Mouse (Mus musculus): ENCODE measurements around the gene Lgals3bp.
A peak's percentile ranks its signal among the peaks of the same experiment; 100 is the strongest.

The Lgals3bp gene

DNA sequence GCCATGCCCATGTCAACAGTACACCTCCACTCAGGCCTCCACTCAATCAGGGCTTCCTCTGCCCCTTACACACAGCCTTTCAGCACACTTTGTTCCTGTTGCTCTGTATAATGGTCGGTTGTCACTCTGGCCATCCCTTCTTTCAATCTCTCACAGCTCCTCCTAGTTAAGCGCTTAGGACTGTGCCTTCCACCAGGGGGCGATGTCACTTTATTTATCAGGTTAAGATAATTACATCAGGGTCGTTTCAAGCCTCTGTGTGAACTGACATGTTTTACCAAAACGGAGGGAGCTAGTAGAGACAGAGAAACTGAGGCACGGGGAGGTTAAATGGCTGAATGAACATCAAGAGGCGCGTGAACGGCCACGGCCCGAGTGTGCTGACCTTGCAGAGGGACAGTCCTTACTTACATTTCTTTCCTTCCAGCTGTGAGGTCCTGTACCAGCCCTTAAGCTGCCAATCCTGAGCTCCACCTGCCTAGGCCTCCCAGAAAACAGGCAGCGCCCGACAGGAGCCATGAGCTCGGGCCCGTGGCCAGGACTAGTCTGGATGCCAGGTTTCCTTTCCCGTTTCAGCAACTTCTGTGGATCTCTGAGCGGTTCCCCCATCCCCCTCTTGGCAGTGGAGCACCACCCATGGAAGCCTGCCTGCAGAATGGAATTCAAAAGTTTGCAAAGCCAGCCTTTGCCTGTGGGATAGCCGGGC, 21.5 kb upstream of the Lgals3bp start:
- DNase-seq (ENCODE audit: low spot score), result peak; percentile 87

DNA sequence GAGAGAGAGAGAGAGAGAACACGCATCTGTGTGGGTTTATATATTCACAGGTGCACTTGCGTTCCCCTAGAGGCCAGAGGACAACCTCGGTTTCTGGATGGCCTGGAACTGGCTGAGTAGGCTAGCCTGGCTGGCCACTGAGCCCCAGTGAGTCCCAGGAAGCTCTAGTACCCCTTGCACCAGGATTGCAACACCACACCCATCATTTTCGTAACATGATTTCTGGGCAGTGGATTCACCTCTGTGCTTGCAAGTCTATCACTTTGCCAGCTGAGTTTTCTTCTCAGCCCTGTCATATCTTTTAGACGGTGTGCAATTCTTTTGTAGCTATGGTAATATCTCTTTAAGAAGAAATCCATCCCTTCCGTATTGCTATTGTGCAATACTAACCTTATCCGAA, 18.4 kb upstream of the Lgals3bp start:
- no peak for DNase-seq (ENCODE audit: low spot score)

DNA sequence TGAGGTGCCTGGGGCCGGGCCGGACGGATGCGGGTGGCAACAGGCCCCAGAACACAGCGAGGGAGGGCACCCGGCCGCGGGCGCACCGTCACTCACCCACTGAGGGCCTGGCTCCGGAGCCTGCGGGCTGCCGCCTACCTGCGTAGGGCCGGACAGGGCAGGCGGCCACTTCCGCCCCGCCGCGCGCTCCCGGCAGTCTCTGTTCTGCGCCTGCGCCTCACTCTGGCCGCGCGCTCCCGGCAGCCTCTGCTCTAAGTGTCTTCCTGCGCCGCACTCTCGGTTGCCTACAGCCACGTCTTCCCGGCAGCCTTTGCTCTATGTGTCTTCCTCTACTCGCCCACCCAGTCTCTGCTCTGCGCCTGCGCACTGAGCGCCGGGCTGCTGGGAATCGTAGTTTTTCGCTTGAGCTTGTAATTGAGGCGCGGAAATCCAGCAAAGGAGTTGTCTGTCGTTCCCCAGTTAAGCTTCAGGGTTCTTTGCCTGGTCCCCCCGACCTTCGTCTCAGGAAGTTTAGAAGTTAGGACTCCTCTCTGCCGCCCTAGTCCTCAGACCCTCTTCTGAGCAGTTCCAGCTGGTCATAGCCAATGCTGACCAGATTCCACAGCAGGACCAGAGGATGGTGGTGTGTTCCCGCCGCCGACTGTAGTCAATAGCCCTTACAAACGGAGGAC, 17.1 kb upstream of the Lgals3bp start, which contains the start of gene Cant1:
TSS of gene Cant1 (minus strand) at position 253 of the 671 bp plus-strand sequence.
- DNase-seq (ENCODE audit: low spot score), result peak; percentile 99

DNA sequence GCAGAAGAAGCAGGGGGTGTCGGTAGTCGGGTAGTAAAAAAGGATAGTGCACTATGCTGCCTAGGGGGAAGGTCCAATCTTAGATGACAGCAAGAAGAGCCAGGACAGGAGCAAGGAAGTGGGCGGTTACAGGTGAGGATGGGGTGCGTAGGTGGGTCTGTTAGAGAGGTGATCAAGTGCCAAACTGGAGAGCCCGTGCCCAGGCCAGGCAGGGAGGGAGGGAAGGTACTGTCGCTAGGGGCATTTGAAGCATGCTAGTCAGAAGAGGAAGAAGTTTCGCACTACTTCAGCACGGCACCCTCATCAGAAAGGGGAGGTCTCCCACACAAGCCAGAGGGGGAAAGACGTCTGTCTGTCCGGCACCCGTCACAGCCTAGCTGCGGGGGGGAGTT, 16.5 kb upstream of the Lgals3bp start:
- peak; percentile 43 for DNase-seq (ENCODE audit: low spot score)

DNA sequence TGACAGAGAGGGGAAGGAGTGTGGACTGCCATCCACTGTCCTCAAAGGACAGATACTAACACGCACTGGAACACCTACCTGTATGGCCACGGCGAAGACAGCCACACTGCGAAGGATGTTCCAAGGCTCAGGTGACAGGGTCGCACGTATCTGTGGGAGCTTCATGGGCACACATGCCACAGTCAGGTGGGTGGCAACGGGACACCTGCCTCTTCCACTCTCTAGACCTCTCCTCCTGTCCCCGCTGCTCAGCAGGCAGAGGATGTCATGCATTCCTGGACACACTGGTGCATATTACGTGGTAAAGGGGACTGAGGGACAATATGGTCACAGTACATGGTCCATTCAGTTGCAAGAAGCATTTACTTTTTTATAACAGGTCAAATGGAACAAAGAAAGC, 15.6 kb upstream of the Lgals3bp start:
- no peak for DNase-seq (ENCODE audit: low spot score)

DNA sequence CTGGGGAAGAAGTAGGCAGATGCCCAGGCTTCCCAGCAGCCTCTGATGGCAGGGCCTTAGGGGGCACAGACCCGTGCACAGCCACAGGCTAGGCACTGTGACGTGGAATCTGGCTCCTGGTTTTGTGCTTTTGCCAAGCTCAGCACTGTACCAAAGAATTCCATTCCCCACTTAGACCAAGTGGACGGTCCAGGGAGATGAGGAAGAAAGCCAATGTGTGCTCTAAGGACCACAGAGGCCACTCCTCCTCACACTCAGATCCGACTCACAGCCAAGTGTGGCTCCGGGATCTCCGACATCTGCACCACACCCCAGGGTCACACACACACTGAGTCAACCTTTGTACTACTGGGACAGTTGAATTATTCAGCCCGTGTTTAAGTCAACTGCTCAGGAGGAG, 14.2 kb upstream of the Lgals3bp start:
- DNase-seq (ENCODE audit: low spot score), result no peak

DNA sequence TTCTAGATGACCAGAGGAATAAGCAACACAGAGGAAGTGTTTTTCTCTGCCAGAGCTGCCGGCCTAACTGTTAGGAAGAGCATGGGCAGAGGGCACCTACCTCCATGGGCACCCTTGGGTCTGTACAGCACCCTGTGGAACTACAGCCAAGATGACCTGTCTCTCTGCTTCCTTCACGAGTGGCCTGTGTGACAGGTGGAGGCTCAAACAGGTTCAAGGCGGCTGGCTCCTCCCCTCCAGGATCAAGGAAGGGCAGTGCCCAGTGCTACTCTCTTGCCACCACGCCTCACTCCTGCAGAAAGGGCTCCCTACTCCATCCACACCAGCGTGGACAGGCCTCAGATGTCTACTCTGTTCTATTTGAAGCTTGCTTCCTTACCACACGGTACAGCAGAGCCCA, 13.7 kb upstream of the Lgals3bp start:
- no peak for DNase-seq (ENCODE audit: low spot score)

DNA sequence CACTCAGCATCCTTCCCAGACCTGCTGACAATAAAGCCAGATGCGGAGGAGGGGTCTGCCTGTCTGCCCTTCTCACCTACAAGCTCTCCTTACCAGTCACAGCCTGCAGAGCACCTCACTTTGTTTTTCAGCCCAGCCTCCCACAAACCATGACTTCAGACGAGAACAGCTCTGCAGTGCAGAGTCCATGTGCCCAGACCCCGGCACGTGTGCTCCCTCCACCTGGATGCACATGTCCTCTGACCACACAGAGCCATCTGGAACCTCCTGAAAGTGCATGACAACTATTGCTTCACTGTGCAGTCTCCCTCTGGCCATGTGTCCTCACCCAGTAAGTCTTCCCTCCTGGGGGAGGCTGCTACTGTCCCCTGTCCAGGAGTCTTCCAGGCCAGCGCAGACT, 12.4 kb upstream of the Lgals3bp start:
- no peak for DNase-seq (ENCODE audit: low spot score)

DNA sequence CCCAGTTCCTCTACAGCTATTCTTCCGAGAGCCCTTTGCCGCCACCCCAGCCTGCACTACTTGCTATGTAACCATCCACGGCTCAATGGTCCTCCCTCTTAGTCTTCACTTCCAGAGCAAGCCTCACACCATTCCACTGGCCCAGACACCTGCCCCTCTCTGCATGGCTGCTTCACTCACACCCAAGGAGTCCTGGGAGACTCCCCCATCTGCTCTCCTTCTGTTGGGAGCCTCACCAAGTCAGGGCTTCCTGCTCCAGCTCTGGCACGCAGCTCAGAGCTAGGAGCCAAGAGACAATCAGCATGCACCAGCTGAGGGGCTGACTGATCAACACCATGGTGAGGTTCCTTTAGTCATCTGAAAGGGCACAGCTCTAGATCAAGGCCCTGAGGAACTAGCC, 11.2 kb upstream of the Lgals3bp start:
- no peak for DNase-seq (ENCODE audit: low spot score)

DNA sequence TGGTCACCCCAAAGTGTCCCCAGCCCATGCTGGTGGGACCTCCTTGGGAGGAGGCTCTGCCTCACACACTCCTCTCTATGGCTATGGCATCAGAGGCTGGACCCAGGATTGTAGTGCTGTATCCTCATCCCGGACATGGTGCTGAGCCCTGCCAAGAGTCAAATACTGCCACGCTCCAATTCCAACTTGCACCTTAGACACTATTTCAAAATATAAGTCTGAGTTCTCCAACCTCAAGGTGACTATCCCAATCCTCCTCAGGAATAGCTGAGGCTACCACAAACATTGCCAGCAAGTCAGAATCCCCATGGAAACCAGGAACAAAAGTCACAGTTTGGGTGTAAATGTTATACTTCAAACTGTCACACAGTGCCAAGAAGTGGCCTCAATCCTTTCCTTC, 10.7 kb upstream of the Lgals3bp start:
- DNase-seq (ENCODE audit: low spot score), result no peak

DNA sequence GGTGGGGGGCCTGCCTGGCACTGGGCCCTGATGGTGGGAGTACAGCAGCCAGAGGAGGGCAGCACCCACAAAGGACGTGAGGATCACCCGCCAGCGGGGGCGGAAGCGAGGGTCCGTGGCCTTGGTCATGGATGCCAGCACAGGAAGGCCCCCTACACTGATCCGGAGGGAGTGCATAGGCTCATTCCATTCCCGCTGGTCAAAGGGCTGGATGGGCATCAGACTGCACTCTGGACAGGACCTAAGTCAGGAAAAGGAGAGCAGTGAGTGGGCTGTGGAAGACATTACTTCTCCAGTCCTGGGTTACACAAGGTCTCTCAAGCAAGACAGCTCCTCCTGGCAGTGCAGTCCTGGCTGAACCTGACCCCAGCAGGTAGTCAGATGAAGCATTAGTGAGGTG, 9.4 kb upstream of the Lgals3bp start:
- no peak for DNase-seq (ENCODE audit: low spot score)

DNA sequence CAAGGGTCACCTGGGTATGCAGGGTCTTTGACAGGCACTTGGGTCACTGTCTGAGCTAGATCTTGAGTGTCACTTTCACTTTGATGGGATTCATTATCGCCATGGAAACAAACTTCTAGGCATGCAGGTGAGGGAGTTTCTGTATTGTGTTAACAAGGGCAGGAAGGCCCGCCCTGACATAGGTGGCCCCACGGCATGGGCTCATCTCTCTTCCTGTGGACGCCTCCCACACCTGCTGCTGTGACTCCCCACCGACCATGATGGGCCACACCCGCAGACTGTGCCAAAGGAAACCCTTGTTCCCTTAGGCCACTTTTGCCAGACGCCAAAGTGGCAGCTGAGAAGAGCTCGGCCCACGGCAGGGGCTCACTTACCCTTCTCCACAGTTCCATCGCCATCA, 8.6 kb upstream of the Lgals3bp start:
- DNase-seq (ENCODE audit: low spot score), result no peak

DNA sequence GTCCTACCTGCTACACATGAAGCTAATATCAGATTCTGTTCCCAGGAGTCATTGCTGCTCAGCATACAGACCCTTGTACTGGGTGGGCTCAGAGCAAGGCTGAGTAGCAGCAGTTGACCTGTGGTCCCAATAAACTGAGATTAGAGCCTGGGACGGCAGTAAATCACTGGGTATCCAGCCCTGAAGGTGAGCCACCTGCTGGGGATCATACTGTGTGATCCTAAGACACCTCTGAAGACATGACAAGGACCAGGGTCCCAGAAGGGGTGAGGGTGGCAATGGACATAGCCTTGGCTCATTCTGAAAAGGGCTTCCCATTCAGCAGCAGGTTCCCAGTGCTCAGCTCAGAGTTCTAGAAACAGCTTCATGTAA, 8.2 kb upstream of the Lgals3bp start:
- no peak for DNase-seq (ENCODE audit: low spot score)

DNA sequence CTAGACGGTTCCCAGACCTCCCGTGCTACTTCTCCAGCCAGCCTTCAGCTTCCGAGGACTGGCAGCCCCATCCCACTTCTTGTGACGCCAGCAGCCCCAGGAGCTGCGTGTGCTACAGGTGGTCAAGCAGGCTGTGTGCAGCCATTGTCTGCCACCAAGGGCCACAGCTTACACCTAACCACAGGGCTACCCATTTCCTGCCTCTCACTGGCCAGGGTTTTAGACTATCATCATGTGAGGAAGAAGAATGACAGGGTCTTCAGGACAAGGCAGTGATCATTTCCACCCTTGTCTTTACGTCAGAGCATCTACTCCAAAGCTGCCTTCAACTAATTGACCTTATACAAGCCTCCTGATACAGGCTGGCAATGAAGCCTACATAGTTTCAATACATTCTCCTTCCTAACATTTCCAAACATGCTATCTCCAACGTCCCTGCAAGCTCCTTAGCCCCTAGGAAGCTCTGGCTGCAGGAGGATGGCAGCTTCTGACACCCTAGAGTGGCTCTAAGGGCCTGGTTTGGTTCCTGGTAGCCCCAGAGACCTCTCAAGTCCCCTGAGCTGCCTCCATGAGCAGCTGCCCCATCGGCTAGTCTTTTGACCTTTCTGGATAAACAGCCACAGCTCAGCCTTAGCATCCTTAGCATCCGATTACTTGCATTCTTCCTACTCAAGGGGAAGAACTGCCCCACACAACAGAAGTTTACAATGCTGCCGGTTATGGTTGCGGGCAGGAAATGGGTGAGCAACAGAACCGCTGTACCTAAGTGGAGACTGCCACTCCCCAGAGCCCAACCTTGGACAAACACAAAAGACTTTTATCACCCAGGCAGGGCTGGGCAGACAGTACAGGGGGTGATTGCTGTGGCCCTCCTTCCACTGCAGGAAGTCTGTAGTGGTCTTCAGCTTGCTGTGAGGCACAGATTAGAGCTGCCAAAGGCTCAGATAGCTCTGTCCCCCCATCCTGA, 7.5 kb upstream of the Lgals3bp start:
- DNase-seq (ENCODE audit: low spot score), result no peak

DNA sequence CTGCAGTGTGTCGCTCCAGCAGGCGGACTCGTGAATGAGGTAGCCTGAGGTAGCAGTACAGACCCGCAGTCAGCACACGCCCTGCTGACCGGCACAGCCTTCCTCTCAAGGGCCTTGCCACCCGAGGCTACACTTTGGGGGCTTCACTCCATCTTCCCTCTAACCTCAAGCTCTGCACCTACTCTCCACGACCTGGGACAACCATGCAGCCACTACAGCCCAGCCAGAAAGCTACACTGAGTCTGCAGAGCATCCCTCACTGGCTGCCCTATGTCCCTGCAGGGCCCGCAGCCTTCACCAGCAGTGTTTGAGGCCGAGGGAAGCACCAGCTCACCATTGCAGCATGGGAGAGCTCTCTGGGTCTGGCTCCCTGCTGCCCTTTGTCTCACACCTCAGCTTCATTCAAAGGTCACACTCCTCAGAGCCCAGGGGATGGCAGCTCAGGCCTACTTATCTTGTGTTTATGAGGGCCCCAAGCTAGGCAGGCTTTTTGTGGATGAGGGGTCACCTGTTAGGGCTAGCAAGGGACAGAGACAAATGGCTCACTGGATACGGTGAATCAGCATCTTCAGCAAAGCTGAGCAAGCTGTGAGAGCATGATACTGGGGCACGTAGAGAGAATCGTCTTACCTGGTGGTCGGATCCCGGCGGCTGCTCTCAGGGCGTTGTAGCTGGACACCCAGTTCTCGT, 6.3 kb upstream of the Lgals3bp start:
- no peak for DNase-seq (ENCODE audit: low spot score)

DNA sequence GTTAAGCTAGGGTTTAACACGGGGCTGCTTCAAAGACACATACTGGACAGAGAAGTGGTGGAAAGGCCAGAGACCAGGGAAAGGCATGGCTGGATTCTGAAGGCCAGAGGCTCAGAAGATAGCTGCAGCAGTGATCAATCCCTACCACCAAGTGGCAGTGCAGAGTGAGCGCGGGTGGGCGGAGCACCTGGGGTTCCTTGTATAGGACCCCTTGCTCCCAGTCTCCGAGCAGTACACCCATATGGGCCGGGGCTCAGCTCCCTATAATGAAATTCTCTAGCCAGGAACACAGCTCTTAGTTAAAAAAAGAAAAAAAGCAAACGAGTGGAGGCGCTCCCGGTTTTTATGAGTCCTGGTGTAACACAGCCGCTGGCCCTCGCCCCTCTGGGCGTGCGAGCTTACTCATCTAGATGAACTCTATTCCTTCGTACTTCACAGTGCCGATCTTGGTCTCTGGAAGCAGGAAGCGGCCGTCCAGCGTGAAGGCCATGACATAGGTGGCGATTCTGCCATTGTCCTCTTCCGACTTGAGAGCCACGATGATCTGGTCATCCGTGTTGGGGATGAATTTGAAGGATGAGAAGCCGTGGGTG, 5.5 kb upstream of the Lgals3bp start:
- no peak for DNase-seq (ENCODE audit: low spot score)

DNA sequence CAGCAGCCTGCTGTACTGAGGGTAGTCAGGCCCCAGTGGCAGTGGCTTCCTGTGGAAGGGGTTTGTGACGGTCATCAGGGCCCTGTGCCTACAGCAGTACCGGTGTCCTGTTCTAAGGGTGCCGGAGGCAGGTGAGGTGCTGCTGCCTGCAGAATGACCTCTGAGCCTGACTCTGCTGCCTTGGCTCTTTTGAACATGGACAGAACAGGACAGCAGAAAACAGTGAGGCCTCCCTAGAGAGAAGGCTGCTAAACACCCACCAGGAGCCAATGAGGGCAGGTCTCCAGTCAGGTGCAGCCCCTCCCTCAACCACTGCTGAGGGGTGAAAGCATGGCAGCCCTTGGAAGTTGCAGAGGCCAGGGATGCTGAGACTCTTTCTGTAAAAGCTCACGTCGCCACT, 4.6 kb upstream of the Lgals3bp start:
- DNase-seq (ENCODE audit: low spot score), result no peak

DNA sequence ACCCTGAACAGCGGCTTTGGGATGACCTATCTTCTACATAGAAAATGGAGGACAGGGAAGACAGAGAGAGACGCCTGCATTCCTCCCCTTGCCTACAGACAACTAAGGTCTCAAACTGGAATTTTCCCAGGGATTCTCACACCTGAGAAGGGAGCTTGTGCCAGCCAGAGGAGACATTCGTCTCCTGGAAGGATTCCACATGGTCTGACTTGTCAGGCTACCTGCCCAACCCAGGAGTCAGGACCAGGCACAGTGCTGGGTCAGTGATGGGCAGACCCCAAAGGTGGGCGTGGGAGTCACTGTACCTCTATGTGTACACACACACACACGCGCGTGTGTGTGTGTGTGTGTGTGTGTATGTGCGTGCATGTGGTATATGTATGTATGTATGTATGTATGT, 3.4 kb upstream of the Lgals3bp start:
- DNase-seq (ENCODE audit: low spot score), result no peak

DNA sequence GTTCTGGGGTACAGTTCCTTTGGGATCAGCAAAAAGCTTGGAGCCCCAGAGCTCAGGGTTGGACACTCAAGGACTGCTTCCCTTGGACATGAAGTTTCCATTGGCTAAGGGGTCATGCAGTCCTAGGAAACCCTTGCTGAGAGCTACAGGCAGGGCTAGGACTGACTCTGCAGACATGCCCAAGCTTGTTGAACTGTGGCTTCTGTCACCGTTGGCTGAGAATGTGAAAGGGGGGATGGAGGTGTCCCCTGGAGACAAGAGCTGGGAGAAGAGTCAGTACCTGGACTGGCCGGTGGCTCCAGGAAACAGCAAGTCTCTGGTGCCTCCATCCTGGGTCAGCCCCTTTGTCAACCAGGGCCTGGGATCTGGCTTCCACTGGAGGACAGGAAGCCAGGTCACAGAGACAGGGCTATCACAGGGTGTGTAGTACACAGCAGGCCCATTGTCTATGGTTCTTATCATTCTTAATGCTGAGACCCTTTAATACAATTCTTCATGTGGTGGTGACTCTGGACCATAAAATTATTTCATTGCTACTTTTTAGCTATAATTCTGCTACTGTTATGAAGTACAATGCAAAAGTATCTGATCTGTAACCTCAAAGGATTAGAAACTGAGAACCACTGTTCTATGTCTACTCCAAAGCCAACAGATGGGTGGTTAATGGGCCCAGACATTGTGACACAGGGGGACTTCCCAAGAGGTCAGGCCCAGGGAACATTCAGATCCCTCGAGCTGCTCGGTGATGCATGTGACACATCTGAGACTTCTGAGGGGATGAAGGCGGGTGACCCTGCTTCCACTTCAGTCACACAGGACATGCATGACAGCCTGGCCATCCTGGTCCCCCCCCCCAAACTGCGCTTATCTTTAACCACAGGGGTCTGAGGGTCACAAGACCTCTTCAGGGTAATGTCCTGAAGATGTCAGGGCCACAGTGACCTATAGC, 2.3 kb upstream of the Lgals3bp start:
- no peak for DNase-seq (ENCODE audit: low spot score)

DNA sequence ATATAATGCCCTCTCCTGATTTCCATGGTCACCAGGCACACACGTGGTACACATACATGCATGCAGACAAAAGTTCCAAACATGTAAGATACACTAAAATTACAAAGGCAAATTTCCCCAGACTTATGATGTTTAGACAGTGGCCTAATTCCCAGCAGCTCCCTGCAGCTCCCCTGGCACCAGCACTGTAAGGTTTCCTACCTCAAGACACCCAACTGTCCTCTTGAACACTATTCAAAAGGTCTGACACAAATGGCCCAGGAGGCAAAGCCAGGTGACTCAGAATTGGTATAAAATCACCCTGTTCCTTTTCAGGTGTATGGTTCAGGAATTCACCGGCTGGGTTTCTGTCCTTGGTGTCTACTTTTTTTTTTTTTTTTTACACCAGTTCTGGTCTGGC, 1.3 kb upstream of the Lgals3bp start:
- DNase-seq (ENCODE audit: low spot score), result no peak

DNA sequence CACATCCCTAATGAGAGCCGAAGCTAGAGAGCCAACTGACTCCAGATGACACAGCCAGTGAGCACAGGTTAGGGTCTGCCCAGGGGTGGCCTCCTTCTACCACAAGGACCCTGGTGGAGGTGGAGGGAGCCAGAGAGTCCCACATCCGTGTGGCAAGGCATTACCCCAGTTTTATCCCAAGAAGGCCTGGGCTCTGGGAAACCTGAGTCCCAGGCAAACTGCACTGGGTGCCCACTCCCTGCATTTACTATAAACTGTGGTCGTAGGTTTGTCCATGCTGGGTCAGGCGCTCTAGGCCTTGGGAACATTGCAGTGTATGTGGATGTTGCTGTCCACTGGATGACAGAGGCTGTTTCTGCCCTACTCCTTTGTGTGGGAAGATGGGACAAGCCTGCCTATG, 697 bp downstream of the Lgals3bp start:
- no peak for DNase-seq (ENCODE audit: low spot score)
